In genomic region chr19:6814366-6814765, GRCm38 (mm10) we compare ENCODE assay signal across 16 mouse cellular contexts. TPM values are rescaled to one million over a fixed set of nuclear protein-coding genes. Genes with fewer than 3 reads are reported as not detected.
DNase-seq lines count a peak whose midpoint lies in the region; ATAC-seq and TF ChIP-seq lines count a peak whose summit lies in the region.
"Had no signal": no experiment of that assay in that cellular context is flagged by ENCODE, and none has a peak within 500 bp of the region (broad histone marks: within the 10 kb centered on the region; RNA-seq: fewer than 3 reads in every experiment).

No protein-coding gene starts in this region.

- WGBS in embryonic facial prominence, embryonic 10.5 days = 38% methylated on average over 4 of the region's 4 CpGs
- 41% methylated on average over 4 of the region's 4 CpGs for WGBS in hindbrain, postnatal 0 days

- no peak for ATAC-seq in hindbrain, postnatal 0 days
- ATAC-seq: activated CD4-positive, CD25-positive, alpha-beta regulatory T cell, adult 4 months had no signal

- H3K9me3 ChIP-seq in embryonic facial prominence, embryonic 10.5 days = no peaks in the 10 kb centered on the region
- H3K9me3 ChIP-seq in hindbrain, postnatal 0 days (ENCODE audit: low read length) = no peaks in the 10 kb centered on the region
- H3K9me3 ChIP-seq: liver, embryonic 15.5 days had no signal

- no peak overlapping the region for H3K4me2 ChIP-seq in hindbrain, postnatal 0 days (ENCODE audit: low read depth, low read length)
- H3K4me2 ChIP-seq: limb, embryonic 13.5 days; liver, embryonic 15.5 days; neural tube, embryonic 12.5 days had no signal

- H3K27me3 ChIP-seq in embryonic facial prominence, embryonic 10.5 days (replicated peaks; ENCODE audit: low read depth, poor library complexity, severe bottlenecking) = 0 out of 2 replicates have a peak, but pooled peaks cover 8% of the 10 kb centered on the region
- H3K27me3 ChIP-seq in hindbrain, postnatal 0 days (ENCODE audit: insufficient read depth, low read length) = no peaks in the 10 kb centered on the region
- H3K27me3 ChIP-seq: CH12.LX; liver, embryonic 15.5 days; neural tube, embryonic 12.5 days had no signal

- no peaks in the 10 kb centered on the region for H3K36me3 ChIP-seq in embryonic facial prominence, embryonic 10.5 days (replicated peaks)
- H3K36me3 ChIP-seq in hindbrain, postnatal 0 days (ENCODE audit: insufficient read depth, low read length) = no peaks in the 10 kb centered on the region
- H3K36me3 ChIP-seq: limb, embryonic 13.5 days; liver, embryonic 15.5 days; neural tube, embryonic 12.5 days had no signal

- intact Hi-C loops in gastrocnemius, adult 2 months (cut with DNase I) = no loop called here

- no peak for TF ChIP-seq CTCF in hindbrain, postnatal 0 days (IDR thresholded peaks at IDR 0.05; ENCODE audit: low read depth)
- TF ChIP-seq CTCF in gastrocnemius, adult 2 months (IDR thresholded peaks at IDR 0.05) = no peak

- peak overlapping the region; percentile 19 for H3K27ac ChIP-seq in embryonic facial prominence, embryonic 10.5 days (replicated peaks)
- H3K27ac ChIP-seq in hindbrain, postnatal 0 days = no peak overlapping the region
- no peak overlapping the region for H3K27ac ChIP-seq in gastrocnemius, adult 2 months
- H3K27ac ChIP-seq: limb, embryonic 13.5 days; liver, embryonic 15.5 days; neural tube, embryonic 12.5 days had no signal

- no peak overlapping the region for H3K4me3 ChIP-seq in embryonic facial prominence, embryonic 10.5 days
- H3K4me3 ChIP-seq in hindbrain, postnatal 0 days (ENCODE audit: low read length) = no peak overlapping the region
- H3K4me3 ChIP-seq in gastrocnemius, adult 2 months = no peak overlapping the region
- H3K4me3 ChIP-seq: erythroblast, embryonic 14.5 days; limb, embryonic 13.5 days; liver, embryonic 15.5 days; neural tube, embryonic 12.5 days had no signal

- no peak overlapping the region for H3K9ac ChIP-seq in hindbrain, postnatal 0 days (replicated peaks; ENCODE audit: low read length)
- H3K9ac ChIP-seq: limb, embryonic 13.5 days; liver, embryonic 15.5 days; neural tube, embryonic 12.5 days had no signal

- H3K4me1 ChIP-seq in embryonic facial prominence, embryonic 10.5 days = peaks cover 17% of the 10 kb centered on the region
- H3K4me1 ChIP-seq in hindbrain, postnatal 0 days (ENCODE audit: insufficient read depth, low read length) = no peaks in the 10 kb centered on the region
- H3K4me1 ChIP-seq: limb, embryonic 13.5 days had no signal

- peak; percentile 27 to 43 for DNase-seq in cerebellum, postnatal 10 days
- DNase-seq in cerebellum, postnatal 14 days = no peak
- peak; percentile 14 for DNase-seq in MN1 (ENCODE audit: low spot score)
- no peak for DNase-seq in embryonic facial prominence, embryonic 10.5 days (ENCODE audit: low spot score)
- peak; percentile 44 for DNase-seq in hindbrain, postnatal 0 days (ENCODE audit: low spot score)
- DNase-seq in gastrocnemius, adult 2 months = no peak
- no peak for DNase-seq in urinary bladder, adult 2 months (ENCODE audit: low spot score)
- no peak for DNase-seq in layer of hippocampus, postnatal 25 days (ENCODE audit: extremely low spot score in 1 of 2, low spot score in 1 of 2)
- DNase-seq: kidney, adult 8-10 months; lung, postnatal 10 days had no signal

RNA-seq across cellular contexts. Expression of gene Rps6ka4, which starts 26.1 kb away (rescaled TPM):
- polyA plus RNA-seq in embryonic facial prominence, embryonic 10.5 days (2016; fragmentation: Nextera tagmentation; extraction: Ambion mirVana) = 5.3 and 7.0 TPM in 2 replicates
- total RNA-seq in hindbrain, postnatal 0 days (2014; rRNA removed) = 26.0 and 27.7 TPM in 2 replicates
- polyA plus RNA-seq in hindbrain, postnatal 0 days (2015; fragmentation: Nextera tagmentation; extraction: Ambion mirVana) = 19.5 and 22.1 TPM in 2 replicates
- total RNA-seq in gastrocnemius, adult 2 months (2021) = 1 to 10 TPM; 9.3 to 9.4 TPM
- polyA plus RNA-seq in urinary bladder, adult 2 months (2012; rRNA removed) = 34.6 and 37.5 TPM in 2 replicates
- 10 to 100 TPM; 32.0 to 34.7 TPM for total RNA-seq in layer of hippocampus, postnatal 25 days (2021)

RNA-seq across cellular contexts. Expression of gene Ccdc88b, which starts 43.6 kb away (rescaled TPM):
- polyA plus RNA-seq in embryonic facial prominence, embryonic 10.5 days (2016; fragmentation: Nextera tagmentation; extraction: Ambion mirVana) = 0.62 and 0.67 TPM in 2 replicates
- 1.8 and 2.2 TPM in 2 replicates for total RNA-seq in hindbrain, postnatal 0 days (2014; rRNA removed)
- polyA plus RNA-seq in hindbrain, postnatal 0 days (2015; fragmentation: Nextera tagmentation; extraction: Ambion mirVana) = 1.2 and 1.5 TPM in 2 replicates
- under 1 TPM; 0.46 to 0.59 TPM for total RNA-seq in gastrocnemius, adult 2 months (2021)
- polyA plus RNA-seq in urinary bladder, adult 2 months (2012; rRNA removed) = 2.5 and 3.2 TPM in 2 replicates
- 10 to 100 TPM in 1 of 2 experiments, 1 to 10 TPM in 1; 7.5 to 11.9 TPM for total RNA-seq in layer of hippocampus, postnatal 25 days (2021)

Comparison
In these comparisons a context has a peak if more than half of its experiments do, and no peak if none do; other contexts are left out.
1. DNase-seq: peak in cerebellum, postnatal 10 days (2 of 2), MN1 (single experiment) and hindbrain, postnatal 0 days (single experiment); none in cerebellum, postnatal 14 days (0 of 2), embryonic facial prominence, embryonic 10.5 days (single experiment), gastrocnemius, adult 2 months (single experiment), urinary bladder, adult 2 months (single experiment) and layer of hippocampus, postnatal 25 days (0 of 2).